Mouse (Mus musculus): ENCODE measurements around the gene Wfdc15a. TPM values are rescaled to one million over a fixed set of nuclear protein-coding genes. Genes with fewer than 3 reads are reported as not detected.

Gene Wfdc15a
- total and polyA plus RNA-seq, 3 experiments = not detected

- H3K27me3 ChIP-seq (ENCODE audit: control insufficient read depth in 1 of 2, insufficient read depth in 2 of 2, low read length in 2 of 2) = peaks cover 5 to 13% of the 10 kb centered on the region in 2 experiments
- TF ChIP-seq TBP (IDR thresholded peaks at IDR 0.05; ENCODE audit: low read depth, low read length) (no peak), RAD21 (IDR thresholded peaks at IDR 0.05; ENCODE audit: low read depth, low read length) (no peak), HCFC1 (IDR thresholded peaks at IDR 0.05; ENCODE audit: low read depth, low read length) (no peak), GATA1 (IDR thresholded peaks at IDR 0.05; ENCODE audit: low read depth, low read length) (no peak), UBTF (IDR thresholded peaks at IDR 0.05; ENCODE audit: borderline replicate concordance, insufficient read depth, low read depth, low read length) (no peak), MXI1 (IDR thresholded peaks at IDR 0.05; ENCODE audit: low read depth, low read length) (no peak), POLR2A (IDR thresholded peaks at IDR 0.05; ENCODE audit: control insufficient read depth in 1 of 2, insufficient read depth in 1 of 2, low read depth in 1 of 2, low read length in 2 of 2, poor library complexity in 1 of 2) (no peak), TAL1 (IDR thresholded peaks at IDR 0.05; ENCODE audit: low read length) (no peak), MAFK (IDR thresholded peaks at IDR 0.05; ENCODE audit: borderline replicate concordance, low read depth, low read length) (no peak), SIN3A (IDR thresholded peaks at IDR 0.05; ENCODE audit: low read length) (no peak), MAX (IDR thresholded peaks at IDR 0.05; ENCODE audit: low read length) (no peak), E2F4 (IDR thresholded peaks at IDR 0.05; ENCODE audit: borderline replicate concordance, low read depth, low read length) (no peak), GABPA (IDR thresholded peaks at IDR 0.05; ENCODE audit: low read depth, low read length) (no peak), CHD2 (IDR thresholded peaks at IDR 0.05; ENCODE audit: low read length) (no peak), MYC (IDR thresholded peaks at IDR 0.05; ENCODE audit: low read depth, low read length) (no peak), CTCF (IDR thresholded peaks at IDR 0.05 in 2 of 3, conservative IDR thresholded peaks at IDR 0.05 in 1 of 3; ENCODE audit: control insufficient read depth in 1 of 3, insufficient read depth in 1 of 3, low read depth in 2 of 3, low read length in 3 of 3, poor library complexity in 1 of 3, severe bottlenecking in 1 of 3) (no peak), POLR2AphosphoS5 (IDR thresholded peaks at IDR 0.05; ENCODE audit: borderline replicate concordance, low read depth, low read length) (no peak), JUND (IDR thresholded peaks at IDR 0.05; ENCODE audit: low read depth, low read length) (no peak), ETS1 (IDR thresholded peaks at IDR 0.05; ENCODE audit: low read depth, low read length) (no peak)
- no peak for DNase-seq (ENCODE audit: low read depth, low spot score)
- no peaks in the 10 kb centered on the region for H3K79me2 ChIP-seq (ENCODE audit: control insufficient read depth, insufficient read depth, low read length, poor library complexity)
- H3K4me1 ChIP-seq (ENCODE audit: control insufficient read depth in 1 of 2, insufficient read depth in 2 of 2, low read length in 2 of 2) = peaks cover under 1 to 2% of the 10 kb centered on the region in 2 experiments; a peak in 3 of 4 replicates
- no peak within 1 kb of the TSS for H3K9ac ChIP-seq (ENCODE audit: control insufficient read depth, low read depth, low read length, poor library complexity, severe bottlenecking)
- H3K27ac ChIP-seq (ENCODE audit: control insufficient read depth, low read depth, low read length) = no peak within 1 kb of the TSS
- no peak within 1 kb of the TSS for H3K4me3 ChIP-seq (ENCODE audit: control insufficient read depth in 1 of 2, insufficient read depth in 1 of 2, low read depth in 2 of 2, low read length in 2 of 2)
- no peaks in the 10 kb centered on the region for H3K36me3 ChIP-seq (ENCODE audit: control insufficient read depth in 1 of 2, insufficient read depth in 2 of 2, low read length in 2 of 2)
- no peaks in the 10 kb centered on the region for H3K9me3 ChIP-seq (replicated peaks; ENCODE audit: insufficient read depth, low read length)
Observed at GRCm38 (mm10) chr2:164190576-164190975, 9.4 kb downstream of the Wfdc15a start, which contains the start of gene Wfdc12. Gene Wfdc12 (minus strand): TSS chr2:164190608.

DNA sequence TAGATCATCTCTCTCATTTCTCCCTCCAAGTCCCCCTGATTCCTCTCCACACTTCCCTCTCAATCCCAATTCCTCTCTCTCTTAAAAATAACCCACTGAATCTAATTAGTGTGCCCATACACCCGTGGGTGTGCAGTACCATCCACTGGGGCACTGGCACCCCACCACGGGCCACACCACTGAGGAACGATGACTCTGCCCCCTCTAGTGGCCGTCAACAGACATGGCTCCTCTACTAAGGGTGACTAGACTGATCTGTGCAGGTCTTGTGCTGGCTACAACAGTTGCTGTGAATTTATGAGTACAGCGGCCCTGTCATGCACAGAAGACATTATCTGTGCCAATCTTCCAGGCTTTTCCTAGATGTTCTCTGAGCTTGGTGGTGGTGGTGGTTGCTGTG, 11.2 kb downstream of the Wfdc15a start:
- H3K36me3 ChIP-seq (ENCODE audit: control insufficient read depth in 1 of 2, insufficient read depth in 2 of 2, low read length in 2 of 2) = peaks cover 0 to 5% of the 10 kb centered on the region in 2 experiments; a peak in 2 of 4 replicates
- H3K9me3 ChIP-seq (replicated peaks; ENCODE audit: insufficient read depth, low read length) = no peaks in the 10 kb centered on the region
- no peak for TF ChIP-seq BHLHE40 (IDR thresholded peaks at IDR 0.05; ENCODE audit: borderline replicate concordance, low read depth, low read length)
- TF ChIP-seq MAFK (IDR thresholded peaks at IDR 0.05; ENCODE audit: borderline replicate concordance, low read depth, low read length) = no peak
- TF ChIP-seq ZC3H11A (IDR thresholded peaks at IDR 0.05; ENCODE audit: low read depth, low read length) = peak; percentile 61
- TF ChIP-seq RAD21 (IDR thresholded peaks at IDR 0.05; ENCODE audit: low read depth, low read length) = peak; percentile 71
- peak; percentile 85 to 88 (median 86) for TF ChIP-seq CTCF (IDR thresholded peaks at IDR 0.05 in 2 of 3, conservative IDR thresholded peaks at IDR 0.05 in 1 of 3; ENCODE audit: control insufficient read depth in 1 of 3, insufficient read depth in 1 of 3, low read depth in 2 of 3, low read length in 3 of 3, poor library complexity in 1 of 3, severe bottlenecking in 1 of 3)
- peak; percentile 83 for TF ChIP-seq SMC3 (IDR thresholded peaks at IDR 0.05; ENCODE audit: low read depth, low read length)
- DNase-seq (ENCODE audit: low read depth, low spot score) = peak; percentile 68
- peaks cover 2 to 8% of the 10 kb centered on the region in 2 experiments for H3K4me1 ChIP-seq (ENCODE audit: control insufficient read depth in 1 of 2, insufficient read depth in 2 of 2, low read length in 2 of 2)
- no peak overlapping the region for H3K4me3 ChIP-seq (ENCODE audit: control insufficient read depth in 1 of 2, insufficient read depth in 1 of 2, low read depth in 2 of 2, low read length in 2 of 2)
- no peak overlapping the region for H3K27ac ChIP-seq (ENCODE audit: control insufficient read depth, low read depth, low read length)
- no peaks in the 10 kb centered on the region for H3K79me2 ChIP-seq (ENCODE audit: control insufficient read depth, insufficient read depth, low read length, poor library complexity)
- peaks cover 2 to 8% of the 10 kb centered on the region in 2 experiments for H3K27me3 ChIP-seq (ENCODE audit: control insufficient read depth in 1 of 2, insufficient read depth in 2 of 2, low read length in 2 of 2)
- no peak overlapping the region for H3K9ac ChIP-seq (ENCODE audit: control insufficient read depth, low read depth, low read length, poor library complexity, severe bottlenecking)

Measured in MEL (cell line).